Mouse (Mus musculus) right cerebral cortex, postnatal 14 days (tissue): Measurements from ENCODE around the gene Agbl3.

ENCODE experiments used
- DNase-seq: peaks from one replicate; pipeline ENCODE4 v3.0.0; 2022

Agbl3 gene

GRCm38 (mm10) chr6:34805582-34805981, 25.4 kb downstream of the Agbl3 start:
- no peak for DNase-seq

- no peak for DNase-seq
These were observed 30.4 kb downstream of the Agbl3 start for GRCm38 (mm10) chr6:34810651-34811050.

GRCm38 (mm10) chr6:34824406-34824805, 44.2 kb downstream of the Agbl3 start:
- no peak for DNase-seq

GRCm38 (mm10) chr6:34832352-34832751, 52.1 kb downstream of the Agbl3 start:
- DNase-seq: no peak

GRCm38 (mm10) chr6:34861546-34862053, 81.4 kb downstream of the Agbl3 start:
- DNase-seq: no peak

- no peak for DNase-seq
These were observed 82.1 kb downstream of the Agbl3 start for GRCm38 (mm10) chr6:34862381-34862780.

- DNase-seq: no peak
These were observed 82.7 kb downstream of the Agbl3 start, which contains the start of gene Tmem140 for GRCm38 (mm10) chr6:34862791-34863403. TSS of gene Tmem140 (plus strand) at chr6:34863146.

GRCm38 (mm10) chr6:34863786-34864514, 83.7 kb downstream of the Agbl3 start:
- DNase-seq: no peak

- DNase-seq: no peak
These were observed 85.0 kb downstream of the Agbl3 start for GRCm38 (mm10) chr6:34865213-34865612.

- DNase-seq: no peak
These were observed 85.7 kb downstream of the Agbl3 start for GRCm38 (mm10) chr6:34865711-34866593.

- DNase-seq: no peak
These were observed 86.6 kb downstream of the Agbl3 start for GRCm38 (mm10) chr6:34866786-34867185.

- DNase-seq: no peak
These were observed 87.2 kb downstream of the Agbl3 start for GRCm38 (mm10) chr6:34867301-34867994.

GRCm38 (mm10) chr6:34867995-34868350, 87.7 kb downstream of the Agbl3 start:
- DNase-seq: no peak

- DNase-seq: no peak
These were observed 88.4 kb downstream of the Agbl3 start for GRCm38 (mm10) chr6:34868507-34869217.

- no peak for DNase-seq
These were observed 89.1 kb downstream of the Agbl3 start for GRCm38 (mm10) chr6:34869225-34869915.

GRCm38 (mm10) chr6:34870136-34870535, 89.9 kb downstream of the Agbl3 start:
- no peak for DNase-seq

- DNase-seq: no peak
These were observed 90.5 kb downstream of the Agbl3 start for GRCm38 (mm10) chr6:34870724-34871123.

GRCm38 (mm10) chr6:34871929-34872328, 91.7 kb downstream of the Agbl3 start:
- DNase-seq: no peak

- no peak for DNase-seq
These were observed 92.6 kb downstream of the Agbl3 start for GRCm38 (mm10) chr6:34872871-34873270.

GRCm38 (mm10) chr6:34874101-34874921, 94.1 kb downstream of the Agbl3 start:
- DNase-seq: no peak
